Mouse (Mus musculus): ENCODE results near the gene Ripor2.

GRCm38 (mm10) chr13:24623631-24624030, 41.6 kb downstream of the Ripor2 start:
- TF ChIP-seq CTCF (IDR thresholded peaks at IDR 0.05; ENCODE audit: borderline replicate concordance, extremely low read depth, insufficient read depth, insufficient read length) = no peak
- TF ChIP-seq POLR2A (IDR thresholded peaks at IDR 0.05; ENCODE audit: borderline replicate concordance, extremely low read depth, insufficient read depth, insufficient read length, poor library complexity, severe bottlenecking) = no peak
